Mouse (Mus musculus) cerebellum, adult 8-10 months (tissue): Measurements from ENCODE around the gene Gfi1b.

ENCODE experiments used
- DNase-seq: peaks from one replicate; pipeline ENCODE4 v3.0.0; 2022

The Gfi1b gene

GRCm38 (mm10) chr2:28621111-28621510 is 671 bp downstream of the Gfi1b start:
- no peak for DNase-seq

GRCm38 (mm10) chr2:28620522-28620921 is 1.3 kb downstream of the Gfi1b start:
- no peak for DNase-seq

GRCm38 (mm10) chr2:28619369-28619768 is 2.4 kb downstream of the Gfi1b start:
- DNase-seq, result no peak

GRCm38 (mm10) chr2:28618777-28619336 is 2.9 kb downstream of the Gfi1b start:
- DNase-seq, result no peak

GRCm38 (mm10) chr2:28617498-28618486 is 4.0 kb downstream of the Gfi1b start:
- DNase-seq, result no peak

GRCm38 (mm10) chr2:28616874-28617273 is 4.9 kb downstream of the Gfi1b start:
- DNase-seq, result no peak

- DNase-seq, result no peak
Observed at GRCm38 (mm10) chr2:28616358-28616757, 5.4 kb downstream of the Gfi1b start.

GRCm38 (mm10) chr2:28613599-28613998 is 8.2 kb downstream of the Gfi1b start:
- no peak for DNase-seq

- no peak for DNase-seq
Observed at GRCm38 (mm10) chr2:28612436-28613063, 9.2 kb downstream of the Gfi1b start.

- no peak for DNase-seq
Observed at GRCm38 (mm10) chr2:28611407-28611787, 10.4 kb downstream of the Gfi1b start.

- peak; percentile 17 for DNase-seq
Observed at GRCm38 (mm10) chr2:28610716-28611406, 10.9 kb downstream of the Gfi1b start.

- no peak for DNase-seq
Observed at GRCm38 (mm10) chr2:28609851-28610250, 11.9 kb downstream of the Gfi1b start.

- no peak for DNase-seq
Observed at GRCm38 (mm10) chr2:28607341-28608165, 14.2 kb downstream of the Gfi1b start.

GRCm38 (mm10) chr2:28606601-28607340 is 15.0 kb downstream of the Gfi1b start:
- no peak for DNase-seq

- DNase-seq, result no peak
Observed at GRCm38 (mm10) chr2:28605789-28606541, 15.8 kb downstream of the Gfi1b start.

GRCm38 (mm10) chr2:28603542-28603941 is 18.2 kb downstream of the Gfi1b start:
- DNase-seq, result no peak

GRCm38 (mm10) chr2:28601720-28602590 is 19.8 kb downstream of the Gfi1b start:
- no peak for DNase-seq

- DNase-seq, result no peak
Observed at GRCm38 (mm10) chr2:28599569-28599900, 22.2 kb downstream of the Gfi1b start.

GRCm38 (mm10) chr2:28598692-28599568 is 22.9 kb downstream of the Gfi1b start:
- no peak for DNase-seq
